Mouse (Mus musculus) WW6 (cell line): ENCODE measurements around the gene Trim69.
A peak's percentile ranks its signal among the peaks of the same experiment; 100 is the strongest.

ENCODE experiments used
- DNase-seq: peaks from one replicate; pipeline ENCODE4 v3.0.0-alpha.2; 2013; ENCODE audit warnings: low read depth, low spot score

The Trim69 gene

GRCm38 (mm10) chr2:122153681-122154365 lies 6.7 kb upstream of the Trim69 start:
- no peak for DNase-seq

GRCm38 (mm10) chr2:122154479-122154878 lies 6.0 kb upstream of the Trim69 start:
- no peak for DNase-seq

GRCm38 (mm10) chr2:122155292-122155691 lies 5.2 kb upstream of the Trim69 start:
- DNase-seq, result no peak

- no peak for DNase-seq
Observed at GRCm38 (mm10) chr2:122156051-122156700, 4.3 kb upstream of the Trim69 start.

DNA sequence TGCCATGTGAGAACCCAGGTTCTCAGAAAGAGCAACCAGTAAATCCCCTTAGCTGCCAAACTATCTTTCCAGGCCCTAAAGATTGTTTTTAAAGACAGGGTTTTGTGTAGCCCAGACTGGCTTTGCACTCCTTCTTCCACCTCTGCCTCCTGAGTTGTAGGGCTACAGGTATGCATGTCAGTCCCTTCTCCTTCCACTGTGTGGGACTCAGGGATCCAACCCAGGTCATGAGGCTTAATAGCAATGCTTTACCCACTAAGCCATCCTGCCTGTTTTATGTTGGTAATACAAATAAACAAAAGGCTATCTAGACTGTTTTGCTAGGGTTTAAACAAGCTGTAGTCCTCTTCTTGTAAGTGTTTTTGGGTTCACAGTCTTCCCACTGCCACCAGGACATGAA lies 2.9 kb upstream of the Trim69 start:
- DNase-seq, result no peak

GRCm38 (mm10) chr2:122158362-122158802 lies 2.1 kb upstream of the Trim69 start:
- DNase-seq, result no peak

DNA sequence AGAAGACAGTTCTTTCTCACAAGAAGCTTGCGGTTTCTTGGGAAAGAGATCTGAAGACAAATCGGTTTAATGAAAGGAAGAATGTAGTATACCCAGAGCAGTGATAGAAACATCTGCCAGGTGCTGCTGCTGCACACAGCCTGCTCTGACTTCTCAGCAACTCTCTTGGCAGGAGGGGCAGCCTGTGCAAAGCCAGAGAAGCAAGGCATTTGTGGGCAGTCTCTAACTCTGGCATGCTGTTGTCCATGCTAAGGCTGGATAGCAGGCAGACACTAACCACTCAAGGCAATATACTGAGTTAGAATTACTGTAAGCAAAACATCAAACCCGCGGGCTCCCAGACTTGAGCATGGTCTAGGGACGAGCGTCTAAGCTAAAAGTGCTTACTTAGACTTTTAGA lies 833 bp upstream of the Trim69 start:
- DNase-seq, result no peak

DNA sequence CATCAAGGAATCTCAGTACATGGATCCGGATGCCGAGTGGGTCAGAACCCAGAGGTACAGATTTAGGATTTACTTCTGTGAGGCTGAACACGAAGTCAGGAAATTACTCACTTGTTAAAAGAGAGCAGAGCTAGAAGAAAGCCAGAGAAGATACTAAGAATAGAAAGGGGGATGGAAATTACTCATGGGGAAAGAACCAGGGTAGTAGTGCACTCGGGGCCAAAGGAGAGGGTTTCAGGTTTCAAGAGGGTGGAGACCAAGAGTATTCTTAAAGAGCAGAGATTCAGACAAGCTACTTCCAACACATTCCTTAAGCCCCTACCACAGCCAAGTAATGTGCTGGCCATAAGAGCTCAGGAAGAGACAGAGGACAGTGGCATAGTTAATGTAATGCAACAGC lies 1.0 kb downstream of the Trim69 start:
- DNase-seq, result no peak

DNA sequence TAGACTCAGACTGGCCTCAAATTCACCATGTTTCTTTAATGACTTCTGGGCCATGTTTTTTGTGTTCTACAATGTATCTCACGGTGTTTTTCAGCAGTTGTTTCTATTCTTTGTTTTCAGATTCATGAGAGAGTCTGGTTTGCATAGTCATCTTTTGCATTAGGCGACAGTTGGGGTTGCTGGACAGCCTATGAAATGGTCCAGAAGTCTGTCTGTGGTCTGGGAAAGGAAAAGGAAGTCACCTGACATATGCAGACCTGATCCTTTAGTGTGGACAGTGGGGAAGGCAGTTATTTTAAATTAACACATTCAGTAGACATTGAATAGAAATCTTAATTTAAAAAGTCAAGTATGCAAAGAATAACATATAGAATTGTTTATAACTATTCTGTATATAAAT lies 2.0 kb downstream of the Trim69 start:
- no peak for DNase-seq

DNA sequence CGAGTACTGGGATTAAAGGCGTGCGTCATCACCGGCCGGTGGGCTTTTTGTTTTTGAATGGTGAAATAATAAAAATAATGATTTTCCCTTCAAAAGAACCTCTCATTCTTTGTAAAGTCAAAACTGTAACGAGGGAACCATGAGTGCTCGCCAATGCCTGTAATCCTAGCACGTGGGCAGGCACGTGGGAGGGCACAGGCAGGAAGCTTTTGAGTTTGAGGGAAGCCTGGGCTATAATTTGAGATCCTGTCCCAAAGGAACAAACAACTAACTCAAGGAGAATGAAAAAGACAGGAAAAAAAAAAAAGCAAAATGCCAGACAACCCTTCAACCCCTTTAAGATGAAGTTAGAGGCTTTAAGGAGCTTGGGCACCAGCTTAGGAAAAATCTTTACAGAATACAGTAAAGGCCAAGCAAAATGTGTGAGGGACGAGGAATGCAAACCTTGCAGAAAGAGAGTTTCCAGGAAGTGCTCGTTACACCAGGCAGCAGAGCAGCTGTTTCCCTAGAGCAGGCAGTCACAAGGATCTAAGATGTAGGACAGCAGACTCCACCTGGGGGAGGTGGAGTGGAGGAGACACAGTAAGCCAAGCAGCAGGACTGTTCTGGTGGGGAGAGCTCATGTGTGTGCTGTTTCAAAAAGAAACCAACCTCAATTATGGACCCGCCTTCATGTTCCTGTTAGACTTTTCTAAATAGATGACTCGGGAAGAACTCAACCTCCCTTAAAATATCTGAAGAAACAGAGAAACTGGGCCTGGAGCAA lies 3.1 kb downstream of the Trim69 start:
- DNase-seq, result no peak

- no peak for DNase-seq
Observed at GRCm38 (mm10) chr2:122164293-122164692, 3.8 kb downstream of the Trim69 start.

- DNase-seq, result no peak
Observed at GRCm38 (mm10) chr2:122171292-122171691, 10.8 kb downstream of the Trim69 start.

GRCm38 (mm10) chr2:122172188-122172587 lies 11.7 kb downstream of the Trim69 start:
- no peak for DNase-seq

GRCm38 (mm10) chr2:122180051-122180822 lies 19.7 kb downstream of the Trim69 start:
- no peak for DNase-seq

GRCm38 (mm10) chr2:122185086-122185485 lies 24.6 kb downstream of the Trim69 start:
- no peak for DNase-seq

DNA sequence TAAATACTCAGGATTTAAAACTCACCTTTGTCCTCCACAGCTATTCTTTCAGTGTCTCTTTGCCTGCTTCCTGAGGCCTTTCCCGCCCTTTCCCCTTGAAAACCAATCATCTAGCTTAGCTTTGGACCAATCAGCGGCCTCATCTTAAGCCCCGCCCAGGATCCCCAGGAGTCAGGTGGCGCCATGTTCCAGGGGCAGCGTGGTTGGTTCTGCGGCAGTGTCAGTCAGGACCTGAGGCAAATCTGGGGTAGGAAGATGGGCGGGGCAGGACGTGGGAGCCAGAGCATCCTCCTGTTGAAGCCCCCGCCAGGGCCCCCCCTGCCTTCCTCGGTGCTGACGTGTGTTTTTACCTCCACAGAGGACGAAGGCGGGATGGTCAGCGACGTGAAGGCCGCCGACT lies 25.6 kb downstream of the Trim69 start, which contains the start of the genes Patl2 and Terb2:
Gene Patl2 (minus strand): TSS at position 84 of the 400 bp plus-strand sequence.
Gene Terb2 (plus strand): TSS at position 167 of the 400 bp plus-strand sequence.
- DNase-seq, result peak; percentile 36

GRCm38 (mm10) chr2:122186751-122187150 lies 26.3 kb downstream of the Trim69 start:
- no peak for DNase-seq

- DNase-seq, result no peak
Observed at GRCm38 (mm10) chr2:122191849-122192248, 31.3 kb downstream of the Trim69 start.

GRCm38 (mm10) chr2:122194509-122194929 lies 34.0 kb downstream of the Trim69 start:
- no peak for DNase-seq

GRCm38 (mm10) chr2:122201501-122201900 lies 41.0 kb downstream of the Trim69 start:
- no peak for DNase-seq

GRCm38 (mm10) chr2:122206440-122207107 lies 46.1 kb downstream of the Trim69 start:
- DNase-seq, result no peak
